Mouse (Mus musculus) heart, embryonic 13.5 days (tissue): ENCODE measurements around the gene Syt7. TPM values are rescaled to one million over a fixed set of nuclear protein-coding genes. Genes with fewer than 3 reads are reported as not detected.

ENCODE experiments used
- ATAC-seq: fragments of 200-750 bp; cut with Nextera tagmentation; 2 replicates; pipeline ENCODE4 v1.8.0; 2017; ENCODE audit warnings: moderate TSS enrichment; ENCODE audit not compliant: insufficient number of reproducible peaks, low FRiP score, low TSS enrichment; ENCODE audit errors: extremely low read depth
- H3K27ac ChIP-seq: fragments of 300-500 bp; sonication (generic); replicated peaks from 2 replicates; pipeline ENCODE4 v1.5.1; 2015; ENCODE audit warnings: moderate library complexity, mild to moderate bottlenecking, inconsistent platforms
- H3K27me3 ChIP-seq: fragments of 300-500 bp; sonication (generic); replicated peaks from 2 replicates; pipeline ENCODE4 v1.6.1; 2015; ENCODE audit warnings: mild to moderate bottlenecking, inconsistent platforms
- H3K36me3 ChIP-seq: fragments of 300-500 bp; sonication (generic); 2 replicates; pipeline ENCODE4 v1.6.1; 2015; ENCODE audit warnings: mild to moderate bottlenecking, inconsistent platforms
- H3K4me1 ChIP-seq: fragments of 300-500 bp; sonication (generic); 2 replicates; pipeline ENCODE4 v1.6.1; 2015; ENCODE audit warnings: inconsistent platforms
- H3K4me2 ChIP-seq: fragments of 300-500 bp; sonication (generic); 2 replicates; pipeline ENCODE4 v1.6.1; 2015; ENCODE audit warnings: inconsistent platforms, mild to moderate bottlenecking, moderate library complexity
- H3K4me3 ChIP-seq: fragments of 300-500 bp; sonication (generic); 2 replicates; pipeline ENCODE4 v1.5.1; 2015; ENCODE audit warnings: moderate library complexity, mild to moderate bottlenecking, inconsistent platforms
- H3K9ac ChIP-seq: fragments of 300-500 bp; sonication (generic); 2 replicates; pipeline ENCODE4 v1.6.1; 2015; ENCODE audit warnings: inconsistent platforms, mild to moderate bottlenecking, moderate library complexity
- H3K9me3 ChIP-seq: fragments of 300-500 bp; sonication (generic); 2 replicates; pipeline ENCODE4 v1.6.1; 2016; ENCODE audit warnings: inconsistent platforms
- WGBS: fragments of 180-500 bp; shearing (Covaris S2); methylation state at CpG from one replicate; pipeline ENCODE4 v1.1.7; 2015; ENCODE audit warnings: mixed read lengths; 5-methylcytosine and 5-hydroxymethylcytosine counted together
- polyA plus RNA-seq: library from polyadenylated mRNA; unstranded; fragments of >200 nt; fragmentation: Nextera tagmentation; extraction: Ambion mirVana; gene quantifications from 2 replicates; pipeline ENCODE4 v1.2.1, GENCODE M21; 2015

The Syt7 gene
- 0.43 and 0.61 TPM in 2 replicates for polyA plus RNA-seq

DNA sequence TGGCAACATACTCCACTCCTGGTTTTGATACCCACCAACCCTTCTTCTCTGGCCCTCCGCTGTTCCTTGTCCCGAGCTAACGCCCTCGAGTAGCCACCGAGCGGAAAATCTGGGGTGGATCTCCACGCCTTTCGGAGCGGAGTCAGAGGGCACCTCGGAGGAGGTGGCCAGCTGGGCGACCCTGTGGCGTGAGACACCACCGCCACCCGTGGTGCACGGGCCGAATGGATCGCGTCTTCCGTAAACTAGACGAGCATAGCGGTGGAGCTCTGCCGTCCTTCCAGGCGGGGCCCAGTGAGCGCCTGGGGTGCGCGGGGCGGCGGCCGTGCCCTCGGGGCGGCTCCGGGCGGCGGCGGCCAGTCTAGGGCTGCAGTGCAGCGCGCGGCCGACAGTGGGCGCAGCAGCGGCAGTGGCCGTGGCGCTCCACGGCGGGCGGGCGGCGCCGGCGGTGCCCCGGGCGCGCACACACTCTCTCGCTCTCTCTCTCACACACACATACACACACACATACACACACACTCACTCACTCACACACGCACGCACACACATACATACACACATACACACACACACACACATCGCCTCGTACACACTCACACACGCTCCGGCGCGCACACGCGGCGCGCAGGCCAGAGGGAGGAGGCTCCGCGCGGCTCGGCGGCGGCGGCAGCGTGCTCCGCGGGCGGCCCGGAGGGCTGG lies at the start of gene Syt7:
Gene Syt7, plus strand, starts transcription at position 476 of the 699 bp plus-strand sequence.
- Histone ChIP-seq H3K4me3 (peak within 1 kb of the TSS; percentile 66), H3K27ac (no peak within 1 kb of the TSS), H3K9me3 (no peaks in the 10 kb centered on the region), H3K36me3 (no peaks in the 10 kb centered on the region), H3K27me3 (peaks cover 77% of the 10 kb centered on the region), H3K4me2 (peak within 1 kb of the TSS; percentile 88), H3K4me1 (peaks cover 30% of the 10 kb centered on the region; the same call in 1 of the 2 replicates), H3K9ac (peak within 1 kb of the TSS; percentile 84)
- peak; percentile 48 for ATAC-seq
- WGBS = under 1% methylated on average over 77 of the region's 78 CpGs

DNA sequence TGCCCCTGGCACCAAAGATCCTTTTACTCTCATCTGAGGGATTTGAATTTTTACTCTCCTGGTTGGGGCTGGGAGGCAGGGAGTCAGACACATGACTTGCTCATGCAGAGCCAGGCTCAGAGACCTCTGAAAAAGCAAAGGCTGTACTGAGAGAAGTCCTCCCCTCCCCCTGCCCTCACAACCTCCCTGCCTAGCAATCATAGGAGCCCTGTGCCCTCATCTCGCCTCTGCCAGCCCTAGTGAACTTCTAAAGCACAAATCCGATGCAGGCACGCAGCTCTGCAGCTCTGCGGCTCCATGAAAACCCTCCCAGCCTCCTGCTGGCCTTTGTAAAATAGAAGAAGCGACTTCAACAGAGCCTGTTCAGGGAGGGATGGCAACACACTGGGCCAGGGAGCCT lies 49.6 kb upstream of the Syt7 start:
- peaks cover 84% of the 10 kb centered on the region for H3K27me3 ChIP-seq
- H3K4me2 ChIP-seq = no peak overlapping the region
- 29% methylated on average over 5 of the region's 5 CpGs for WGBS
- H3K4me1 ChIP-seq = peaks cover 25% of the 10 kb centered on the region
- no peak for ATAC-seq
- no peaks in the 10 kb centered on the region for H3K36me3 ChIP-seq
- H3K4me3 ChIP-seq = no peak overlapping the region
- no peak overlapping the region for H3K9ac ChIP-seq
- no peaks in the 10 kb centered on the region for H3K9me3 ChIP-seq
- H3K27ac ChIP-seq = no peak overlapping the region

DNA sequence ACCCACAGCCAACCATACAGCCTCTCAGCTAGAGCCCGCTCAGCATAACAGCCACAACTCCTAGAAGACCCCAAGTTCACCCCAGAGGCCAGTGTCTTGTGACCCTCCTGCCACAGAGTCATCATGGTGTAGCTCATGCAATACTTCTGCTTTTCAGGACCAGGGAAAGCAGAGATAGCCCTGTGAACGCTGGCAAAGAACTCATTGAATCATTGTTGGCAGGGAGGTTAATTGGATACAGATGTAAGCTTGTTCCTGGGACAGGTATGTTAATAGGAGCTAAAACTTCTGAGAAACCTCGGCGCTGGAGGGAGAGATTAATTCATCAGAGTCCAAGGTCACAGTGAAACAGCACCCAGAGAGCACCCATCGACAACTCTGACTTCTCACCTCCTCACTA lies 48.2 kb upstream of the Syt7 start:
- no peak overlapping the region for H3K27ac ChIP-seq
- no peak for ATAC-seq
- H3K27me3 ChIP-seq = peaks cover 81% of the 10 kb centered on the region
- no peak overlapping the region for H3K9ac ChIP-seq
- 35% methylated on average over 5 of the region's 5 CpGs for WGBS
- H3K4me2 ChIP-seq = no peak overlapping the region
- H3K4me1 ChIP-seq = peaks cover 25% of the 10 kb centered on the region
- H3K36me3 ChIP-seq = no peaks in the 10 kb centered on the region
- H3K4me3 ChIP-seq = no peak overlapping the region
- H3K9me3 ChIP-seq = no peaks in the 10 kb centered on the region

DNA sequence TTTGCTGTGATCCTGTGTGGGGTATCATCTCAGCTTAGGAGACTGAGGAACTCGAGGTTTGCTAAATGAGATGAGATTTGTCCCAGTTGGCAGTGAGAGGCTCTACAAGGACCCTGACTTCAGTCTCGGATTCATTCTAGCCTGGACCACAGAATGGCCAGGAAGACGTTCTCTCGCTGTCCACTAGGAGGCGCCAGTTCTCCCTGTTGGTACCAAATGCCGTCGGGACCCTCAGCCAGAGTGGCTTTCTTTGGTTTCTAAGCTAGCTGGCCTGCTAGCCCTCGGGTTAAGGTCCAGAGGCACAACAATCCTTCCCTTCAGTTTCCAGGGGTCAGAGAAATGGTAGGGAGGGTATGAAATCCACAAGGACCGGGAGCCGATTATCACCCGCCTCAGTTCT lies 47.7 kb upstream of the Syt7 start:
- H3K4me1 ChIP-seq = peaks cover 27% of the 10 kb centered on the region
- H3K9ac ChIP-seq = no peak overlapping the region
- peak overlapping the region; percentile 90 for H3K27ac ChIP-seq
- H3K36me3 ChIP-seq = no peaks in the 10 kb centered on the region
- H3K4me3 ChIP-seq = no peak overlapping the region
- 15% methylated on average over 11 of the region's 11 CpGs for WGBS
- H3K27me3 ChIP-seq = peaks cover 81% of the 10 kb centered on the region
- no peak overlapping the region for H3K4me2 ChIP-seq
- no peaks in the 10 kb centered on the region for H3K9me3 ChIP-seq
- ATAC-seq = no peak

DNA sequence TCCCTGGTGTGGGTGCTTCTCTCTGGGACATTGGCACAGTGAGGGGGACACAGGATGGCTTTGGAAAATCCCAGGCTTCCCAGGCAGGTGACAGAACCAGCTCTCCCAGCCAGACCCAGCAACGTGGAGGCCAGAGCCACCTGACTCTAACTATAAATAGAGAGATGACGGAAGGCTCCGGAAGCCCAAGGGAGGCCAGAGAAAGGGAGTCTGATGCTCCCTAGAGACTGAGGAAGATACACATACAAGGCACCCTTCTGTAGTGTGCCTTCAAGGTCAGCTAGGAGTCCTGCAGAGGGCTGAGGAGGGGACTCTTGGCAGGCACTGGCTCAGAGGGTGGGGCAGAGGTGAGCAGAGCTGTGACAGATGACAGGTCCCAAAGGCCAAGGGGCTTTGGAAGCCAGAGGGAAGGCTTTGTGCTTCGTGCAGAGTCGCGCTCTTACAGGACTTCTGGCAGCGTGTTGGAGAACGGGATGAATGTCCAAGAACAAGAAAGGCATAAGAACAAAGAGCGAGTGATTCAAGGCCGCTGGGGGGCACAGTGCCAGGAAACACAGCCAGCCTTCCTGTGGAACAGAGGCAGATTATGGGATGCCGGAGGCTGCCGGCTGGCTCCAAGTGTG lies 47.0 kb upstream of the Syt7 start:
- peak; percentile 48; the same call in 1 of the 2 replicates for ATAC-seq
- Histone ChIP-seq H3K27me3 (peaks cover 75% of the 10 kb centered on the region), H3K9me3 (no peaks in the 10 kb centered on the region), H3K4me3 (peak overlapping the region; percentile 21; the same call in 1 of the 2 replicates), H3K36me3 (no peaks in the 10 kb centered on the region), H3K9ac (peak overlapping the region; percentile 65), H3K27ac (peak overlapping the region; percentile 90), H3K4me1 (peaks cover 32% of the 10 kb centered on the region), H3K4me2 (peak overlapping the region; percentile 48)
- WGBS = 23% methylated on average over 12 of the region's 12 CpGs

DNA sequence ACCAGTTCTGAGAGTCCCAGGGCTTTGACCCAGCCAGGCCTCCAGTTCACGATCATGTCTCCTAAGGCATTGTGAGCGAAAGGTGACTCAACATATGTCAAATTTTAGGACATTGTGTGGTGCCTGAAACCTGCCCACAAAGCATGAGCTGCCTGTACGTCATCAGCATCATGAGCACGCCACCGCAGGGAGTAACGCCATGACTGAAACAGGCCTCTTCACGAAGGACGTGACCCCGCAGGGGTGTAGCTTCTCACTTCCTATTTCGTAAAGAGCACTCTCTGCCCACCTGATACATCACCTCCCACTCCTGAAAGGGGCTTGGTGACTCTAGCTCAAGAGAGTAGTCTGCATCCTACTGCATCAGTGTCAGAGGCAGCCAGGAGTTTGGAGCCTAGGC lies 45.0 kb upstream of the Syt7 start:
- peaks cover 56% of the 10 kb centered on the region for H3K27me3 ChIP-seq
- WGBS = 75% methylated on average over 10 of the region's 10 CpGs
- H3K4me1 ChIP-seq = peaks cover 32% of the 10 kb centered on the region
- H3K9ac ChIP-seq = no peak overlapping the region
- no peaks in the 10 kb centered on the region for H3K9me3 ChIP-seq
- no peak overlapping the region for H3K27ac ChIP-seq
- no peaks in the 10 kb centered on the region for H3K36me3 ChIP-seq
- no peak overlapping the region for H3K4me3 ChIP-seq
- no peak for ATAC-seq
- H3K4me2 ChIP-seq = no peak overlapping the region

DNA sequence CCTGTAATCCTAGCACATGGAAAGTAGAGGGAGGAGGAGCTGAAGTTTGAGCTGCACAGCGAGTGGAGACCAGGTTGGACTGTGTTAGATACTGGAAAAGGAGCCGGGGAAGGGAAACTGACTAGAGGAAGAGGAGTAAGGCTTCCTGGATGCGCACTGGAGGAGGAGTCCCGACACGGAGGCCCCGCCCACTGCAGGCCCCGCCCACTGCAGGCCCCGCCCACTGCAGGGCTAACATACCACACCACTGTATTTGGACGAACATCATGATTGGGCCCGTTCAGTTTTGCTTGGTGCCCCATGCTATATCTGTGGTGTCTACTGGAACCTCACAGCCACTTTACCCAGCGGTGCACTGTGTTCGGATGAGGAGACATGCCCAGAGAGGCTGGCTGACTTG lies 43.2 kb upstream of the Syt7 start:
- peaks cover 28% of the 10 kb centered on the region for H3K4me1 ChIP-seq
- H3K27ac ChIP-seq = no peak overlapping the region
- H3K36me3 ChIP-seq = no peaks in the 10 kb centered on the region
- H3K9ac ChIP-seq = no peak overlapping the region
- ATAC-seq = no peak
- H3K4me2 ChIP-seq = no peak overlapping the region
- H3K9me3 ChIP-seq = no peaks in the 10 kb centered on the region
- H3K4me3 ChIP-seq = no peak overlapping the region
- H3K27me3 ChIP-seq = peaks cover 37% of the 10 kb centered on the region
- WGBS = 29% methylated on average over 12 of the region's 12 CpGs

DNA sequence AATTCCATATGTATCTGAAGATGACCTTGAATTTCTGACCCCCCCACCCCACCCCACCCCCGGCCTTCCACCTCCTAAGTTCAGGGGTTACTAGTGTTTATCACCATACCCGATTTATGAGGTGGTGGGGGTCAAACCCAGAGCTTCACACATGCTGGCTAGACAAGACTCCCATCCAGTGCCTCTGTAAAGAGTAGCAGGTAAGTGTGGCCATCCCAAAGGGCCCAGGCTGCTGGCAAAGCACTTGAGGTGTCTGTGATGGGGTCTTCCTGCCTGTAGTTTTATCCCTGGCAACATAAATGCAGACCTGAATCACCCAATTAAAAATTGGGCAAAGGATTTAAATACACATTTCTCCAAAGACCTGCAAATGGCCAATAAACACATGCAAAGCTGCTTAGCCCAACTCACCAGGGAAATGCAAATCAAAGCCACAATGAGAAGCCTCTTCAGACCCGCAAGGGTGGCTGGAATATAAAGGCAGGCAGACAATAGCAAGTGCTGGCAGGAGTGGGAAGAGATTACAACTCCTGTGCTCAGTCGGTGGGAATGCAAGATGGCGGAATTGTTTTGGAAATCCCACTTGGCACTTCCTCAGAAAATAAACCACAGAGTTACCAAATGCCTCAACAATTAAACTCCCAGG lies 41.1 kb upstream of the Syt7 start:
- no peak overlapping the region for H3K4me2 ChIP-seq
- H3K9ac ChIP-seq = no peak overlapping the region
- ATAC-seq = no peak
- H3K4me1 ChIP-seq = peaks cover 9% of the 10 kb centered on the region
- 50% methylated on average over 5 of the region's 5 CpGs for WGBS
- H3K4me3 ChIP-seq = no peak overlapping the region
- H3K27ac ChIP-seq = no peak overlapping the region
- H3K36me3 ChIP-seq = no peaks in the 10 kb centered on the region
- H3K9me3 ChIP-seq = no peaks in the 10 kb centered on the region
- H3K27me3 ChIP-seq = peaks cover 33% of the 10 kb centered on the region

DNA sequence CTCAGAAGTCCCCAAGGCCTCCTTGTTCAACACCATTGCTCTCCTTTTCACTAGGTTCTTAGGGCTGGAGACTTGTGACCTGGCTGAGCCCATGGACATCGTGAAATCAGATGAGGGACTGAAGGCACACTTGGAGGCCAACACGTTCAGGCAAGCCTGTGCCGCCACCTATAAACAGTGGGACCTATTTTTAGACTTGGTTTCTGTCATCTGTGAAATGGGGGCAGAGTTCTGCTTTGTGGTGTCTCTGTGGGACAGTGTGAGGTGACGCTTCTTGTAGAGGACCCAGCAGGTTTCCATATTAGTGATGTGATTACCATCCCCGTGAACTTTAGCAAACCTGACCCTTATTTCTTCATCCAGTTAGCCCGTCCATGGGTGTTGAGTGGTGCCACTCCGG lies 36.7 kb upstream of the Syt7 start:
- Histone ChIP-seq H3K36me3 (no peaks in the 10 kb centered on the region), H3K27ac (no peak overlapping the region), H3K4me2 (no peak overlapping the region), H3K27me3 (peaks cover 17% of the 10 kb centered on the region), H3K9me3 (no peaks in the 10 kb centered on the region), H3K9ac (no peak overlapping the region), H3K4me1 (peaks cover 7% of the 10 kb centered on the region), H3K4me3 (no peak overlapping the region)
- WGBS = 71% methylated on average over 7 of the region's 7 CpGs
- no peak for ATAC-seq

DNA sequence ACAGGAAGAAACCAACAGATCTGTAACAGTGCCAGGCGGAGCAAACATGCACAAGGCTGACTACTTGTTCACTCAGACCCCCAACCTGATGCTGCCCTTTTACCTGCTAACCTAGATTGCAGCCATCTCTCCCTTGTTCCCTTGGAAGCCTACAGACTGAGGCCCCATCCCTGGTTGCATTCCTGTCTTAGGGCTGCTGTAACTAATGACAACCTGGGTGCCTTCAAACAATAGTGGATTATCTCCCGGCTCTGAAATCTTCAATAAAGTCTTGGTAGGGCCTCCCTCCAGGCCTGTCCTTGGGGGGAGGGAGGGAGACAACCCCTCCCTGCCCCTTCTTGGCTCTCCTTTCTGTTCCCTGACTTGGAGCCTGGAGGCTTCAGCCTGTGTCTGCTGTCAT lies 34.1 kb upstream of the Syt7 start:
- Histone ChIP-seq H3K27ac (no peak overlapping the region), H3K36me3 (no peaks in the 10 kb centered on the region), H3K4me1 (peaks cover 7% of the 10 kb centered on the region), H3K9me3 (no peaks in the 10 kb centered on the region), H3K27me3 (peaks cover 29% of the 10 kb centered on the region), H3K9ac (no peak overlapping the region), H3K4me2 (no peak overlapping the region), H3K4me3 (no peak overlapping the region)
- 57% methylated on average over 2 of the region's 2 CpGs for WGBS
- ATAC-seq = no peak

DNA sequence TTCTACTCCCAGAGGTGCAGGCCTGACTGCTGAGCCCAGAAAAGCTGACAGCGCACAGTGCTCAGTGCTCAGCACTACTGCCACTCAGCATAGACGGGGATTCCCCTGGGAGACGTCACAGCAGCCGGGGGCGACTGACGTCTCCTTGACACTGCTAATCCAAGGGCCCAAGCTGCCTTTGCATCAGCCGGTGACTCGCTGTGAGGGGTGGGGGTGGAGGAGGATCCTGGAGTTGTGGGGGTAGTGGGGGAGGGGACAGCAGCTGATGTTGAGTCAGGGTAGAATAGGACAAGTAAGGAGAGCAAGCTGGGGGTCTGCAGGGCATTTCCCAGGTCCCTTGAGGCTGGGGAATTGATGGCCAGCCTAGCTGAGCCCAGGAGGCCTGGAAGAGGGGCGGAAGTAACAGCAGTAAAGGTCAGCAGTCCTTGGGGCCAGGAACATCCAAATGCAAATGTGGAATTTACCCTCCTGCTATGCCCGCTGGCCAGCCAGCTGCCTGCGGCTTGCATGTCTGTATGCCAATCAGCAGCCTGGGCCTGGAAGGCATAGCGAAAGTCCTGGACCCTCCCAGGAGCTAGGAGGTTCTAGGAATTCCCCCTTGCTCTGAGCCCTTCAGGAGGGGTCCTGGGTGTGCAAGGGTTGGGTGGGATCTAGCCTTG lies 31.9 kb upstream of the Syt7 start:
- 9% methylated on average over 12 of the region's 12 CpGs for WGBS
- H3K9ac ChIP-seq = 0 out of 2 replicates have a peak overlapping the region, but pooled peaks have one; percentile 37
- ATAC-seq = no peak
- peaks cover 39% of the 10 kb centered on the region for H3K27me3 ChIP-seq
- H3K4me3 ChIP-seq = no peak overlapping the region
- H3K36me3 ChIP-seq = no peaks in the 10 kb centered on the region
- H3K4me1 ChIP-seq = peaks cover 7% of the 10 kb centered on the region
- H3K4me2 ChIP-seq = no peak overlapping the region
- no peak overlapping the region for H3K27ac ChIP-seq
- no peaks in the 10 kb centered on the region for H3K9me3 ChIP-seq
